23 mouse cellular contexts compared by ENCODE assay signal in genomic region chr5:64963735-64964134, GRCm38 (mm10). TPM values are rescaled to one million over a fixed set of nuclear protein-coding genes. Genes with fewer than 3 reads are reported as not detected.
DNase-seq lines count a peak whose midpoint lies in the region; ATAC-seq and TF ChIP-seq lines count a peak whose summit lies in the region.
"Had no signal": no experiment of that assay in that cellular context is flagged by ENCODE, and none has a peak within 500 bp of the region (broad histone marks: within the 10 kb centered on the region; RNA-seq: fewer than 3 reads in every experiment).

No protein-coding gene starts in this region.

- H3K9me3 ChIP-seq in heart, embryonic 11.5 days (replicated peaks; ENCODE audit: control insufficient read depth, low read length): no peaks in the 10 kb centered on the region
- H3K9me3 ChIP-seq in stomach, embryonic 15.5 days: no peaks in the 10 kb centered on the region
- H3K9me3 ChIP-seq in stomach, postnatal 0 days (ENCODE audit: control insufficient read depth, low read length): no peaks in the 10 kb centered on the region
- H3K9me3 ChIP-seq in neural tube, embryonic 15.5 days (replicated peaks): no peaks in the 10 kb centered on the region
- H3K9me3 ChIP-seq: G1E had no signal

- 83% methylated on average over 3 of the region's 3 CpGs for WGBS in heart, embryonic 11.5 days (ENCODE audit: insufficient replicate concordance)
- WGBS in stomach, embryonic 15.5 days: 81% methylated on average over 3 of the region's 3 CpGs
- WGBS in stomach, postnatal 0 days: 83% methylated on average over 3 of the region's 3 CpGs
- WGBS in neural tube, embryonic 15.5 days: 92% methylated on average over 3 of the region's 3 CpGs

- TF ChIP-seq EP300 in stomach, postnatal 0 days (optimal IDR thresholded peaks at IDR 0.05): no peak

- no peaks in the 10 kb centered on the region for H3K27me3 ChIP-seq in heart, embryonic 11.5 days (ENCODE audit: control insufficient read depth, insufficient read depth, low read length)
- no peaks in the 10 kb centered on the region for H3K27me3 ChIP-seq in stomach, embryonic 15.5 days (replicated peaks)
- no peaks in the 10 kb centered on the region for H3K27me3 ChIP-seq in stomach, postnatal 0 days (ENCODE audit: control insufficient read depth, insufficient read depth, low read length)
- H3K27me3 ChIP-seq in neural tube, embryonic 15.5 days (replicated peaks): peaks cover under 1% of the 10 kb centered on the region; the same call in 1 of the 2 replicates
- H3K27me3 ChIP-seq: CH12.LX, Patski had no signal

- H3K27ac ChIP-seq in heart, embryonic 11.5 days (ENCODE audit: low read depth, low read length): no peak overlapping the region
- H3K27ac ChIP-seq in stomach, embryonic 15.5 days: no peak overlapping the region
- no peak overlapping the region for H3K27ac ChIP-seq in stomach, postnatal 0 days (replicated peaks)
- no peak overlapping the region for H3K27ac ChIP-seq in neural tube, embryonic 15.5 days (replicated peaks)

- H3K9ac ChIP-seq in heart, embryonic 11.5 days (ENCODE audit: low read depth, low read length): no peak overlapping the region
- no peak overlapping the region for H3K9ac ChIP-seq in stomach, embryonic 15.5 days
- no peak overlapping the region for H3K9ac ChIP-seq in stomach, postnatal 0 days (ENCODE audit: low read length)
- H3K9ac ChIP-seq in neural tube, embryonic 15.5 days (replicated peaks): no peak overlapping the region

- ATAC-seq in heart, embryonic 11.5 days (replicated peaks; ENCODE audit: insufficient number of reproducible peaks, low FRiP score, low TSS enrichment): no peak
- ATAC-seq in stomach, embryonic 15.5 days (ENCODE audit: insufficient read depth, low FRiP score, low read depth): 0 out of 2 replicates have a peak, but pooled peaks have one; percentile 10
- ATAC-seq in stomach, postnatal 0 days (ENCODE audit: low FRiP score, low TSS enrichment): peak; percentile 67
- ATAC-seq in neural tube, embryonic 15.5 days (ENCODE audit: low FRiP score): no peak
- ATAC-seq: activated CD4-positive, CD25-positive, alpha-beta regulatory T cell, adult 4 months; CD4-positive, CD25-positive, alpha-beta regulatory T cell, adult 4 months; Patski had no signal

- H3K36me3 ChIP-seq in heart, embryonic 11.5 days (ENCODE audit: control insufficient read depth, insufficient read depth, low read length): no peaks in the 10 kb centered on the region
- H3K36me3 ChIP-seq in stomach, embryonic 15.5 days: no peaks in the 10 kb centered on the region
- no peaks in the 10 kb centered on the region for H3K36me3 ChIP-seq in stomach, postnatal 0 days (ENCODE audit: control insufficient read depth, insufficient read depth, low read length)
- no peaks in the 10 kb centered on the region for H3K36me3 ChIP-seq in neural tube, embryonic 15.5 days
- H3K36me3 ChIP-seq: G1E had no signal

- no peak overlapping the region for H3K4me3 ChIP-seq in heart, embryonic 11.5 days (ENCODE audit: low read depth, low read length)
- no peak overlapping the region for H3K4me3 ChIP-seq in stomach, embryonic 15.5 days (replicated peaks)
- no peak overlapping the region for H3K4me3 ChIP-seq in stomach, postnatal 0 days (ENCODE audit: low read depth, low read length)
- H3K4me3 ChIP-seq in neural tube, embryonic 15.5 days (replicated peaks): no peak overlapping the region

- no peaks in the 10 kb centered on the region for H3K4me1 ChIP-seq in heart, embryonic 11.5 days (ENCODE audit: control insufficient read depth, insufficient read depth, low read length)
- H3K4me1 ChIP-seq in stomach, embryonic 15.5 days: no peaks in the 10 kb centered on the region
- H3K4me1 ChIP-seq in stomach, postnatal 0 days (replicated peaks; ENCODE audit: control insufficient read depth, insufficient read depth): no peaks in the 10 kb centered on the region
- H3K4me1 ChIP-seq in neural tube, embryonic 15.5 days: no peaks in the 10 kb centered on the region

- H3K4me2 ChIP-seq in heart, embryonic 11.5 days: no peak overlapping the region
- H3K4me2 ChIP-seq in stomach, embryonic 15.5 days: no peak overlapping the region
- no peak overlapping the region for H3K4me2 ChIP-seq in stomach, postnatal 0 days (replicated peaks; ENCODE audit: low read depth)
- H3K4me2 ChIP-seq in neural tube, embryonic 15.5 days: no peak overlapping the region

- peak; percentile 67 for DNase-seq in heart, adult 11 months
- DNase-seq in stomach, postnatal 0 days (ENCODE audit: low spot score): peak; percentile 30
- no peak for DNase-seq in layer of hippocampus, postnatal 14 days (ENCODE audit: low spot score in 2 of 2)
- DNase-seq: adrenal gland, adult 2 months; adrenal gland, adult 8-10 months; adrenal gland, postnatal 10 days; adrenal gland, postnatal 14 days; adrenal gland, postnatal 25 days; adrenal gland, postnatal 36 days; B cell, adult 2 months; cerebellum, adult 11 months; cerebellum, adult 11-12 months; cerebellum, adult 18-20 months had no signal

- TF ChIP-seq CTCF in stomach, postnatal 0 days (IDR thresholded peaks at IDR 0.05; ENCODE audit: low read depth): no peak

RNA-seq across cellular contexts. Expression of gene Tlr6, which starts 3.8 kb away (rescaled TPM):
- 0.38 and 0.76 TPM in 2 replicates for polyA plus RNA-seq in heart, embryonic 11.5 days (2014; fragmentation: Nextera tagmentation; extraction: Ambion mirVana)
- 0.97 and 1.3 TPM in 2 replicates for polyA plus RNA-seq in stomach, embryonic 15.5 days (2015; fragmentation: Nextera tagmentation; extraction: Ambion mirVana)
- 0.34 and 0.57 TPM in 2 replicates for polyA plus RNA-seq in stomach, postnatal 0 days (2015; fragmentation: Nextera tagmentation; extraction: Ambion mirVana)
- total RNA-seq in layer of hippocampus, postnatal 14 days (2021): 1 to 10 TPM in 1 of 2 experiments, under 1 TPM in 1; 0.79 to 1.4 TPM
- polyA plus RNA-seq in neural tube, embryonic 15.5 days (2015; fragmentation: Nextera tagmentation; extraction: Ambion mirVana): 0.26 and 0.66 TPM in 2 replicates
- polyA plus RNA-seq: G1E had no signal

RNA-seq across cellular contexts. Expression of gene Fam114a1, which starts 6.1 kb away (rescaled TPM):
- polyA plus RNA-seq in heart, embryonic 11.5 days (2014; fragmentation: Nextera tagmentation; extraction: Ambion mirVana): 36.4 and 38.9 TPM in 2 replicates
- 48.2 and 49.1 TPM in 2 replicates for polyA plus RNA-seq in stomach, embryonic 15.5 days (2015; fragmentation: Nextera tagmentation; extraction: Ambion mirVana)
- 28.1 and 31.0 TPM in 2 replicates for polyA plus RNA-seq in stomach, postnatal 0 days (2015; fragmentation: Nextera tagmentation; extraction: Ambion mirVana)
- total RNA-seq in layer of hippocampus, postnatal 14 days (2021): 1 to 10 TPM; 4.6 to 6.0 TPM
- 10.9 and 15.0 TPM in 2 replicates for polyA plus RNA-seq in neural tube, embryonic 15.5 days (2015; fragmentation: Nextera tagmentation; extraction: Ambion mirVana)
- total RNA-seq: MEL had no signal
- polyA plus RNA-seq: G1E had no signal

RNA-seq across cellular contexts. Expression of gene Tlr1, which starts 30.4 kb away (rescaled TPM):
- polyA plus RNA-seq in heart, embryonic 11.5 days (2014; fragmentation: Nextera tagmentation; extraction: Ambion mirVana): 0.40 TPM in 1 of 2 replicates, not detected in the other
- 0.99 and 1.3 TPM in 2 replicates for polyA plus RNA-seq in stomach, embryonic 15.5 days (2015; fragmentation: Nextera tagmentation; extraction: Ambion mirVana)
- 0.97 and 1.3 TPM in 2 replicates for polyA plus RNA-seq in stomach, postnatal 0 days (2015; fragmentation: Nextera tagmentation; extraction: Ambion mirVana)
- total RNA-seq in layer of hippocampus, postnatal 14 days (2021): under 1 TPM; 0.32 to 0.55 TPM
- polyA plus RNA-seq in neural tube, embryonic 15.5 days (2015; fragmentation: Nextera tagmentation; extraction: Ambion mirVana): 0.52 and 1.00 TPM in 2 replicates
- total RNA-seq: ES-E14, MEL had no signal
- polyA plus RNA-seq: G1E had no signal

Comparison
In these comparisons a context has a peak if more than half of its experiments do, and no peak if none do; other contexts are left out.
1. DNase-seq: peak in heart, adult 11 months (single experiment) and stomach, postnatal 0 days (single experiment); none in layer of hippocampus, postnatal 14 days (0 of 2).
2. ATAC-seq: peak in stomach, embryonic 15.5 days (single experiment) and stomach, postnatal 0 days (single experiment); none in heart, embryonic 11.5 days (single experiment) and neural tube, embryonic 15.5 days (single experiment).